Mouse (Mus musculus): ENCODE data around the gene Gm156. TPM values are rescaled to one million over a fixed set of nuclear protein-coding genes. Genes with fewer than 3 reads are reported as not detected.
"Not testable (repeated sequence)": the region's sequence is repeated elsewhere in the genome, so short reads cannot be mapped to it uniquely, and the experiment has no call there.

Gene Gm156
- not detected for total RNA-seq (2021)
- long read RNA-seq, experiment 1 = 0 reads
- long read RNA-seq, experiment 2 = 0 reads

DNA sequence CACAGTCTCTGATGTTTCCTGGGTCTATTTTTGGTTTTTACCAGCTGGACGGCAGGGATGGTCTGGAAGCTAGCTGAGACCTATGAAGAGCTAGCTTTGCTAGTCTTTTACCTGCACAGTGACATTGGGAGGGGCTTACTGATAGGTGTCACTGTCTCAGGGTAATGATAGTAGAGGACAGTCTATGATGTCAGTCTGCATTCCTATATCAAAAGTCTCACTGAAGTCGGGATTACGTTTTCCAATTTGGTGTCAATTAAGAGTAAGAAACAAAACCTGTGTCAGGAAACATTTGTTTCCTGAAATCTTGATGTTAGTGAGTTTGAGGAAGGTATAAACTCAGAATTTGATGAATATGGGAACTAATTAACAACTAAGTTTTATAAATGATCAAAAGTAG is at the start of gene Gm156:
Gene Gm156, minus strand, starts transcription at position 101 of the 400 bp plus-strand sequence.
- not testable (repeated sequence) for DNase-seq

DNA sequence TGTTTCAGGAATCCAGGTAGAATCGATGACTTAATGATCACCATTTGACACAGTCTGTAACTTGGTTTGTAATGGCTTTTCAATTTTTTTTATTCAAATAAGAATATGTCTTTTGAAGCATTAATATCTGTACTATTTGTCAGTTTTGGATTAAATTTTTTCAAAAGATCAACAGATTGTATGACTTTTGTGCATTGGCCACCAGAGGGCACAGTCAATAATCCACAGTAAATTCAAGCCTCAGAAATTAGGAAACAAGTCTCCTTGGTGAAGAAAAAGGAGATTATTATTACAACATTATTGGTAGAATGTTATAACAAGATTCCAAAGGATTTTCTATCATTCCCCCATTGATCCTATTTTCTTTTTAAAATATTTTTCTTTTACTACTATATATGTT is 41.5 kb upstream of the Gm156 start:
- DNase-seq = no peak

DNA sequence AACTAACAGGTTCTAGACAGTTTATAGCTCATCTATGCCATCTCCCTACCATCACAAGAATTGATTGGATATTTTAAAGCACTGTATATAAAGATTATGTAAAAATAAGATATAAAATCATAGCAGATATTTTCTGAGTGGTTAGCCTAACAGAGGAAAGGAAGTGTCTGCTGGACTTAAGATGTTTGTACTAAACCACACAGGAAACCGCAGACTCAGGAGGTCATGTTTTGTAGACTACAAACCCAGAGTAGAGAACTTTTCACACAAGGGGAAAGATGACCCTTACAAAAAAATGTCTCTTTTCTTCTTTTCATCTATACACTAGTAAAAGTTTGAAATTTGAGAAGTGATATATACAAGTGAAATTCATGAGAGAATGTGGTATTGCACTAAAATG is 39.9 kb upstream of the Gm156 start:
- DNase-seq = no peak

DNA sequence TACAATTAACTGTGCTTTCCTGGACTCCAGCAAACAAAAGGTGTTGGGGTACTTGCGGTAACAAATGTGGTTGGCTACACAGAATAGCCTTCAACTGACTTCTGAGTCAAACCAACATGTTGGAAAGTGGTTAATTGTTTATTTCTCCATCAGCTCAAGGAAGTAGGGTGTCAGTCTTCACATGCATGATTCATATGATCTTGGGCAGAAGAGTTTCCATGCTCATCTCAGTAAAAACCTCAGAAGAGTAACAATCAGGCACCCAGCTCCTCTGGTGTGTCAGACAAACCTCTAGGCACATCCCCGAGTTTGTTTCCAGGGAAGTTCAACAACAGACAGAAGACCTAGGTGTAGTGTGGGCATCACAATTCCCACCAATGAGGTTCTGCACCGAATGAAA is 33.7 kb upstream of the Gm156 start:
- DNase-seq = no peak

DNA sequence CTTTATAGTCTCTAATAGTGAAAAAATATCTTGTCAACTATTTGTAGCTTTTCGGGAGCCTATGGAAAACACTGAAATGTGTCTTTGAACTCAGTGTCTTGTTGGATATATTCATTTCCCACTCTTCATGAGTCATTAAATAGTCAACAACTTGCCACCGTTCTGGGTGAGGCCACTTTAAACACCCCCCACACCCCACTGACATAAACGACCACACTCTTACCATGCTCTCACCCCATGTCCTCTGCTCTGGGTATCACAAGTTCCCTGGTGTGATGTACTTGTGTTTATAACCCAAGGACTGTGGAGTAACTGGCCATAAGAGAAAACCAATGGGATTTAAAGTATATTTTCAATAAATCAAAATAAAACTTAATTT is 36.4 kb downstream of the Gm156 start:
- DNase-seq = no peak

DNA sequence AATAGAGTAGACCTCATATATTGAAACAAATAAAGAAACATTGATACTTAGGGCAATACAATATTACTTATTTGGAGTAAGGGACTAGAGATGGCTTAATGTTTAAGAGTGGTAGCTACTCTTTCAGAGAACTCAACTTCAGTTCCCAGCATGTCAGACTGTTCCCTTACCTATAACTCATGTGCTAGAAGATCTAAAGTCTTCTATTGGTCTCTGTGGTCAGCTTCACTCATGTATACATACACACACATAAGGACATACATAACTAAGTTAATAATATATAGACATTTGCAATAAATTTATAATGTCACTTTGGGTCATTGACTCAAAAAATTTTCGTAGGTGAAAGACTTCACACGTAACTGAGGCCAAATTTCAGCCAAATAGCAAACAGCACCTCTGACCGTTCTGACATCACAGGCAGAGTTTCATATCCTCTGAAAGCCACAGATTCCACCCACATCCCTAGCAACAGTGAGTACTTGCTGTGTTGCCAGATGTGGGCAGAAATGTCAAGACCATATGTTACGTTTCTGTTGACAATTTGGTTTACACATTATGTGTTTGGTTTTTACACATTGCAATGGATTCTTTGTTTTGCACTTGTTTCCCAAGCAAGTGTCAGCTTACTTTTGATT is 36.9 kb downstream of the Gm156 start:
- DNase-seq = peak in 1 of 2 experiments; percentile 22

GRCm38 (mm10) chr6:129746151-129746550 is 37.9 kb downstream of the Gm156 start:
- no peak for DNase-seq

DNA sequence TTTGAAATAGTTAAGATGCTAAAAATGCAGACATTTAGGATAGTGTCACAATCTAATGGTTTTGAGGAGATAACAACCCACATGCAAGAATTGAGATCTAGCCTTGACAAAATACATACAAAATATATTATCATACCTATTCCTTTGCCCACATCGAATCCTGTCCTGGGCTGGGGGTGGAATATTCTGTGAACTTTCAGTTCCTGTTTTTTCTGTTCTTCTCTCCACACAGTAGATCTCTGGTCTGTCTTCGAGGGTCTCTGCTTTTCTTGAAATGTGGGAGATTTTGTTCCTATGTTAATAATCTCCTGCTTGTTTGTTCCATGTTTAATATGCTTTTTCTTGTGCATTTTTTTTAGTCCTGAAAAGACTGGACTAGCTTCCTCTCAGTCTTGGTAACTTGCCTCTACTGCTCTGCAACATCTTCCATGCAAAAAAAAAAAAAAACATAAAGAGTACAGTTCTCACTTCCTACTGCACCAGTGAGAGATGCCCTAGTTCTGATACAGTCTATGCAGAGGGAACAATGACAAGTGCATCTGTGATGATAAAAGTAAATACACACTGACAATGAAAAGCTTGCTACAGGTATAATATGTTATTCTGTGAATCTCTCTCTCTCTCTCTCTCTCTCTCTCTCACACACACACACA is 43.9 kb downstream of the Gm156 start, which contains the start of gene Klri2:
Gene Klri2, minus strand, starts transcription at position 416 of the 653 bp plus-strand sequence.
- DNase-seq = no peak

DNA sequence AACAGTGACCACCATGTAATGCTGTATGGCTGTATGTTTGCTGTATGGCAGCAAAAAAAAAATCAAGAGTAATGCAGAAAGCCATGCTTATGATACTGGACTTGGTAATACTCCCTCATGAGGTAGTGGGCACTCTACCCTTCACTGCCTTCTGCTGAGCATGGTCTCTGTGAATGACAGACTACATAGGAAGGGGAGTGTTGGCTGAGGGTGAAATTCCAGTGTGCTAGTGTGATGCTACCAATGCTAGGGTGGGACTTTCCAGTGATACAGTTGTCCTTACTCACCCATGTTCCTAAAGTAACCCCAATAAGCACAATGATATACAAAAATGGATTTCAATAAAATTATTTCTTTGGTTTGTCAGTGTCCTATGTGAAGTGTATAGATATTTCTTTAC is 47.7 kb downstream of the Gm156 start:
- DNase-seq = no peak

- DNase-seq = no peak
Observed at GRCm38 (mm10) chr6:129727237-129727636, 56.8 kb downstream of the Gm156 start.

DNA sequence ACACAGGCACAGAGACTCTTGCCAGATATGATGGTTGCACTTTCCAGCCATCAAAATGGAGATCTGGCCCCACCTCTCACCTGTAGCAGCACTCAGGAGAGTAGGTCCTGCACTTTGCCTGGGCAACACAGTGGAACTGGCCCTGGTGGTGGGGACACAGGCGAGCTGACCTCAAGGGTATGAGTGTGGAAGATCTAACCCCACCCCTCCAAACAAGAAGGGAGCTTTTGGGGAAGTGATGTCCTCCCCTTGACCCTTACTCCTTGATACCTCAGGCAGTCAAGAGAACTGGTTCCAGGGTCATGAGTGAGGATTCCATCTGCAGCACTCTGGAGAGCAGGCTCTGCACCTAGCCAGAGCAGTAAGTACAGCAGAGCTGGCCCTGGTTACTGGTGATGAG is 62.7 kb downstream of the Gm156 start:
- no peak for DNase-seq

GRCm38 (mm10) chr6:129720487-129720886 is 63.6 kb downstream of the Gm156 start:
- DNase-seq = no peak

DNA sequence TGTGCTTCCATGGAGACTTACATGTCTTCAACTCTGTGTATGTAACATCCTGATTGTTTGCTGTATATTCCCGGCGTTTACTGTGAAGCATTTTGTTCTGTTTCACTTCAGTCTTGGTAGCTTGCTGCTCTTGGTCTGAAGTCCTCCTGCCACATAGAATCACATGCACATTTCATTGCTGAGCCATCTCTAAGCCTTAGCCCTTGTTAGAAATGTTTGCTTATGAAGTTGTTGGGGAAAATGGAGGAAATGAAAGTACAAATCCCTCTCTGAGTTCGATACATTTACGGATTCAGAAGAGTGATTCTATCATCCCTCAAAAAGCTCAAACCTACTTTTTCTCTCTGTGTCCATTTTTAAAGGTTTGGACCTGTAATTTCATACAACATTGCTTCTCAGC is 67.0 kb downstream of the Gm156 start, which contains the start of gene Klri1:
Gene Klri1, minus strand, starts transcription at position 101 of the 400 bp plus-strand sequence.
- DNase-seq = no peak

Other genes with a start within 250 kb of the Gm156 start
- gene Klre1, start 206.4 kb downstream of the Gm156 start, total RNA-seq (2021) = under 1 TPM in 1 of 2 experiments, not detected in 1; 0.30 TPM
- gene Klrd1, start 192.5 kb downstream of the Gm156 start, total RNA-seq (2021) = 1 to 10 TPM in 1 of 2 experiments, not detected in 1; 1.1 TPM
- under 1 TPM; 0.26 to 0.57 TPM for gene Klrk1, start 160.4 kb downstream of the Gm156 start, total RNA-seq (2021)
- gene Klrc3, start 140.9 kb downstream of the Gm156 start, total RNA-seq (2021) = not detected
- gene Klrc2, start 123.6 kb downstream of the Gm156 start, total RNA-seq (2021) = not detected
- gene Klrc1, start 105.3 kb downstream of the Gm156 start, total RNA-seq (2021) = under 1 TPM in 1 of 2 experiments, not detected in 1; 0.27 TPM
- not detected for gene Klri1, start 67.1 kb downstream of the Gm156 start, total RNA-seq (2021)
- gene Klri2, start 43.8 kb downstream of the Gm156 start, total RNA-seq (2021) = not detected
- not detected for gene Gm17631, start 78.4 kb upstream of the Gm156 start, total RNA-seq (2021)
- gene Klra17, start 92.4 kb upstream of the Gm156 start, total RNA-seq (2021) = not detected
- gene Klra5, start 133.4 kb upstream of the Gm156 start, total RNA-seq (2021) = not detected
- not detected for gene Klra6, start 242.7 kb upstream of the Gm156 start, total RNA-seq (2021)

Data from heart, adult 18-20 months (tissue).